Mouse (Mus musculus): ENCODE measurements around the gene Fgfr2.

The Fgfr2 gene

DNA sequence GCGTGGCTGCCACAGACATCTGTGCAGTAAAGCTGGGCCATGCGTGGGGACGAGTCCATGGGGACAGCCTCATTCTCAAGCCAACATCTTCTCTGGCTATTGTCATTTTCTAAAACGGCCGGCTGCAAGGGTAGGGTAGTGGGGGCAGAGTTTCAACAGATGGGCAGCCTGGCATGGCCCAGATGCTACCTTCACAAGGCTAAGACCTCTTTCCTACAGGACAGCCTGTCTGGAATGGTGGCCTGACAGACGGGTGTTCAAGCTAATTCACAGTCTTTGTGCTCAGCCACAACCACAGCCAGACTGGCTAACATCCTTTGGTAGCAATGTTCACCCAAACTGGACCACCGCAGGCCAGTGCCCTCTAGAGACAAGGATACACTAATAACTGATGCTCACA, 392.6 kb downstream of the Fgfr2 start:
- in situ Hi-C loops (cut with MboI, MseI) = no loop called here

DNA sequence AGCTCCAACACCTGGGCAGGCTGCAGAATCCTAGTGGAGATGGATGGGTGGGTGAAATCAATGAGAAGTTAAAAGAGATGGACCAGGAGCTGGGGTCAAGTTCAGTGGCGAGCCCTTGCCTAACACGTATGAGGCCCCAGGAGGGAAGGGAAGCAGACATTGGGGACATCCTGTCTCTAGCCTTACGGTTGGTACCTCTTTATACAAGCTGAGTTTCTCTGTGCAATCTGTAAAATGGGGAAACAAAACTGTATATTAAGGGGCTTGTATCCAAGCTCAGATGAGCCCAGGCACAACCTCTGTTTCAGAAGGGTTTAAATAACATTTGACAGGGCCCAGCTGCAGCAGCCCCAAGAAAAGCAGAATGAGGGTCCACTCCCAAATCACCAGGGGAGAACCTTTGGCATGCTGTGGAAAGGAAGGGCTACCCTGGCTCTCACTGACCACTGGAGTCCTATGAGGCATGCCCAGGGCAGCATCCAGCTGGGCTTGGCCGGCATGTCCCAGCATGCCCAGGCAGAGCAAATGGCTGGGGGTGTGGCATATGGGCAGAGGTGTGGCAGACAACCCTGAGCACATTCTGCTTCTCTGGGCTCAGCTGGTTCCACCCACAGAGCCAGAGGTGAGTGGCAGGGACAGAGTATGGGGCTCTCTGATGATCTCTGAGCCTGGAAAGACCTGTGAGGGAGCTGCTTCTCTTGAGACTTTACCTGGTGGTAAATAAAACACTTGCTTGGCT, 393.9 kb downstream of the Fgfr2 start:
- in situ Hi-C loops (cut with MboI, MseI) = no loop called here

DNA sequence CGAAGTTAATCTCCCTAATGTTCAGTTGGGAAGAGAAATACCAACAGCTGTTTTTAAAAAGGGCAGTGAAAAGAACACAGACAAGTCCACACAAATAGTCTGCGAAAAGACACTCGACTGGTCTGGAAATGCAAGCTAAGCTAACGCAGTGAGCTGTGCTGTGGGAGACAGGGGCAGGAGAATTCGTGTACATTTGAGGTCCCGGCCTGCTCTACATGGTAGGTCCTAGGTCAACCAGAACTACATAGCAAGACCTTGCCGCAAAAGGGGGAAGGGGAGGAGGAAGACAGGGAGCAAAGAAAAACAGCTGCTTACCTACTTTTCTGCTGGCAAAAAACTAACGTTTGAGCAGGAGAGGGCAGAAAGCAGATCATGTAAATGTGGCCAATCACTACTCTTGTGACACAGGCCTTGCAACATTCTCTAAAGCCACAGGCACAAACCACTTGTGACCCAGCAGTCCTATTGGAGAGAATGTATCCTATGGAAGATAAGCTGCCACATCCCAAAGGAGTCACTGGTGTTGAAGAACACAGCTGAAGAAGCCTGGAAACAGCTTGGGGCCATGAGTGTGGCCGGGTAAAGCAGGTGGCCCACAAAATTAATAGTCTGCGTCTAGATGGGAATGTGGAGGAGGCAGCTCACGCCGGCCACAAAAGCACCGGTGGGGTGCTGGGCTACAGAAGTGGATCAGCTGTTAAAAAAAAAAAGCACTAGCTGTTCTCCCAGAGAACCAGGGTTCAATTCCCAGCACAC, 396.9 kb downstream of the Fgfr2 start:
- in situ Hi-C loops (cut with MboI, MseI) = no loop called here

DNA sequence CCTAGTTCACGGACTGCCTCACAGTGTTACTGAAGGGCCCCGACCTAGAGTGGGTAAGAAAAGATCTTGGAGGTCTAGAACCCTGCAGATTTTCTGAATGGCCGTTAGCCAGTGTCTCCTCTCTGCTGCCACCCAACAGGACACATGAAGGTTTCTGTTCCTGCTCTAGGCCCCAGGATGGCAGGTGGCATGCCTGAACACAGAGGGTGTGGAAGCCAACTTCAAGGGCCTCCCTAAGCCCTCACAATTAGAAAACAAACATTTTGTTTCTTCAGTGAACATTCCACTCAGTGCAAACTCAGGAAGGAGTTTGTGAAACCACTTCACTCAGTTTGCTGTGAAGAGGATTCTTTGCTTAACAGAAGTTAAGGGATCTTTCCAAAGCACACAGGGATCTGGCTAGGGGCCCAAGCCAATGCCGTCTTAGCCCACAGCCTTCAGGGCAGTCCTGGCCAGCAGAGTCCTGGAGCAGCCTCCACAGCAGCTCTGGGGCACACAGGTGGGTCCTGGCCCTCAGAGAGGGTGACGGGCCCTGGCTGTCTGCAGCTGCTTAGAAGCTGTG, 398.6 kb downstream of the Fgfr2 start:
- in situ Hi-C loops (cut with MboI, MseI) = loop anchor here (5.0 kb wide), 1 partner anchor 83 kb away; no protein-coding TSS in a partner anchor

DNA sequence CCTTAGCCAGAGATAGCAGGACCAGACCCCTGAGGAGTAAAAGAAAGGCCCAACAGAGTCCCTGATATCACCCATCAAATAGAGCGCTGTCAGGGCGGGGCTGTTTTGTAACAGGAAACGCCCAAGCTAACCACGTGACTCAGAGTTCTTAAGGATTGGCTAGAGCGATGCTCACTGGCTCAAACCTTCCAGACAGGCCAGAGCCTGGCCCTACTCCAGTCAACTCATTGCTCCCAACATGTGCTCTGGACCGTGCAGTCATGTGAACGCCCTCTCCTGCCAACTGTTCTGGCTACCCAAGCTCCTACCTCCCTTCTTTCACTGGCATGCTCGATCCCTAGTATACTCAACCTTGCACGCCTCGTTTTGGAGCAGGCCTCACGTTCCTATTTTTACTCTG, 399.2 kb downstream of the Fgfr2 start:
- in situ Hi-C loops (cut with MboI, MseI) = loop anchor here (5.0 kb wide), 1 partner anchor 83 kb away; no protein-coding TSS in a partner anchor

DNA sequence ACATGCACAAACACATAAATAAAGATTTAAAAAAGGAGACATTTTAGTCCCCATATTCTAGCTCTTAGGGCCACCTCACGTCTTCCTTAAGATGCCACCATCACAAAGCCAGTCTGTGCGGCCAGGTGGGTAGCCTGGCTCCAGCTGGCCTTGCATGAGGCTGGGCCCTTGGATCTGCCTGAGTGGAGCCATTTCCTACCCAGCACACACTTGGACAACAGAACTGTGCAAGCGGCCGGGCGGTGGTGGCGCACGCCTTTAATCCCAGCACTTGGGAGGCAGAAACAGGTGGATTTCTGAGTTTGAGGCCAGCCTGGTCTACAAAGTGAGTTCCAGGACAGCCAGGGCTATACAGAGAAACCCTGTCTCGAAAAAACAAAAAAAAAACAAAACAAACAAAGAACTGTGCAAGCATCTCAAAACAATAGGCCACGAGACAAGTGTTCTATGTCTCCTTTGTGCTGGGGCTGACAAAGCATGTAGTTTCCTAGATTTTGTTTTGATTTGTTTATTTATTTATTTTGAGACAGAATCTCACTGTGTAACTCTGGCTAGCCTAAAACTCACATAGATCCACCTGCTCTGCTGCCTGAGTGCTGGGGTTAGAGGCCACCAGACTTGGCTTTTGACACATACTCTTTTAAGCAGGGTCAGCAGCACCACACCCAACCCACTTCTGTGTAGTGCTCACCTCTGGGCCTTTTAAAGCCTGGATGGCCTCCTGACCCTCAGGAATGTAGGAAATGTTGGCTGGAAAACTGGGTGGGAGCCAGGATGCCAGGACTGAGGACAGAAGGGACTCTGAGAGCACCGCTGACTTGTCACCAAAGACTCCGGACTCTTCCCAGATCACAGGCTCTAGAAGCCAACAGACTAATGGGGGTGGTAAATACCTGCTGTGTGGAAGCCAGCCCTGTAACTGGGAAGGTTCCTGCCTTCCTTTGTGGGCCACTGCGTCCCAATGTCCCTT, 400.5 kb downstream of the Fgfr2 start:
- in situ Hi-C loops (cut with MboI, MseI) = loop anchor here (5.0 kb wide), 1 partner anchor 85 kb away; no protein-coding TSS in a partner anchor

DNA sequence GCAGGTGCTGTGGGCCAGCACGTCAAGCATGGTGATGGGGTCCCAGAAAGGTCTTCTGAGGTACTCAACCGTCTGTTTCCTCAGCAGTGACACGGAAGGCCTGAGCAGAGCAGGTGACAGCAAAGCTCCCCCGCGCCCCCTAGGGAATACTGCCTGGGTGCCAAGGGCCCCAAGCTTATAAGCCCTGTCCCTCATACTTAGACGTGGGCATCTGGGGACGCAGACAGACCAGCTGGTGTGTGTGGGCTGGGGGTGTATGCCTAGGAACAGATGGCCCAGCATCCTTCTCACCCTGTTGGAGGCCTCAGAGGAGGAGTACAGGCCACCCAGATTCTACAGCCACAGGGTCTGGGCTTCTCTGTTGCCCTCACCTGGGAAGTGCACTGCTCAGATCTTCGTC, 402.6 kb downstream of the Fgfr2 start:
- in situ Hi-C loops (cut with MboI, MseI) = loop anchor here (5.0 kb wide), 1 partner anchor 87 kb away; no protein-coding TSS in a partner anchor

DNA sequence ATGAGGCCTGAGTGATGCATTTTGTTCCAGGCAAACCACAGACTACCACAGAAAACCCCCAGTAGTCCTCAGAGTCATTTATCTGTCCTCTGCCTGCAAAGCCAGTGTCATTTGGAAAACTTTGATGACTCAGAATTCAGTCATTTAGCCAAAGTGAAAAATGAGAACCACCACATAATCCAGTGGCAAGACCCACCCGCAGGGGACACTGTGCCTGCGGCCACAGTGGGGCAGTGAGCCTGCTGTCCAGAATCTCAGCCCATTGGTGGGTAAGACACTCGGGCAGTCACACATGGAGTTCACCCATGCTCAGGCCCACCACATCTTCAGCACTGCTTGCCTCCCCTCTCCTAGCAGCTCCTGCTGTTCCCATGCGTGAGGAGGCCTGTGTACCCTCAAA, 403.6 kb downstream of the Fgfr2 start:
- in situ Hi-C loops (cut with MboI, MseI) = no loop called here

DNA sequence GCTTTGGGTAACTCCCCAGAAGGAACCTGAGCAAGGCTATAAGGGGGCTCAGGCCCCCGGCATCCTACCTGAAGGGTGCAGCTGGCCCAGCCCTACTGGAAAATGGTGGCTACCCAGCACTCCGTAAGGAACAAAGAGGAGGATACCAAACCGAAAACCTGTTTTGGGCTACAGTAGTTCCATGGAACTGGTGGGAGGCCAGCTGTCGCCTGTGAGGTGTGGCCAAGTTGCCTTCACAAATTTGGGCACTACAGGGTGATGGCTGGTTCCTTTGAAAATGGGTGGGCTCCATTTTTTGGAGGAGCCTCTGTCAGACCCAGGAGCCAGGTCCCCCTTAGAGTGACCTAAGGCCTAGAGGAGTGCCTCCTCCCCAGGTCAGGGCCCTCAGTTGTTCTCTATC, 407.9 kb downstream of the Fgfr2 start:
- in situ Hi-C loops (cut with MboI, MseI) = no loop called here

DNA sequence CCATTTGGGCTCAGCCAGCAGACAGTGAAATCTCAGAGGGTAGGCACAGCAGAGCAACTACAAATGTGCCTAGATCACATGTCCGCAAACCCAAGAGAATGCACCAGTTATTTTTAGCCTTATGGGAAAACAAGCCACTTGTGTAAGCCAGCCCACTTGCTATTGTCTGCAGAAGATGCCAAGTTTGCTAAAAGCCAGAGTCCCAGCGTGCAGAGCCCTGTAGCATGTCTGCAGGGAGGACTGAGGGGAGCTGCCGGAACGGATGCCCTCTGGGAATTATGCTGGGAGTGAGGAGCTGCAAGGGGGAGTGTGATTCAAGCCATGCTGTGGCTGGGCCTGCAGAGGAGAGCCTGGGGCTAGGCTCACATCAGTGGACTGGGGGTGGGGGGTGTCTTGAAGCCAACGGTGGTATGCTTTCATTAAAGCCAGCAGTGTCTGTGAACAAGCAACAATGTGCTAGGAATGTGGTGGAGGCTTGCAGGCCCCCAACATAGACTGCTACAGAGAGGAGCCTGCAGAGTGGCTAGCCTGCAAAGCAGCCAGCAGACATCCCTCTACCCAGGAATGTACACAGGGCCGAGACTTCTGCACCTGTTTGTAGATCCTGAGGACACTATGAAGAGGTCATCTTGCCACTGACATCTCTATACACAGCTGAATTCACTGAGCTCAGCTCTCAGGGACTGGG, 408.8 kb downstream of the Fgfr2 start:
- in situ Hi-C loops (cut with MboI, MseI) = no loop called here

DNA sequence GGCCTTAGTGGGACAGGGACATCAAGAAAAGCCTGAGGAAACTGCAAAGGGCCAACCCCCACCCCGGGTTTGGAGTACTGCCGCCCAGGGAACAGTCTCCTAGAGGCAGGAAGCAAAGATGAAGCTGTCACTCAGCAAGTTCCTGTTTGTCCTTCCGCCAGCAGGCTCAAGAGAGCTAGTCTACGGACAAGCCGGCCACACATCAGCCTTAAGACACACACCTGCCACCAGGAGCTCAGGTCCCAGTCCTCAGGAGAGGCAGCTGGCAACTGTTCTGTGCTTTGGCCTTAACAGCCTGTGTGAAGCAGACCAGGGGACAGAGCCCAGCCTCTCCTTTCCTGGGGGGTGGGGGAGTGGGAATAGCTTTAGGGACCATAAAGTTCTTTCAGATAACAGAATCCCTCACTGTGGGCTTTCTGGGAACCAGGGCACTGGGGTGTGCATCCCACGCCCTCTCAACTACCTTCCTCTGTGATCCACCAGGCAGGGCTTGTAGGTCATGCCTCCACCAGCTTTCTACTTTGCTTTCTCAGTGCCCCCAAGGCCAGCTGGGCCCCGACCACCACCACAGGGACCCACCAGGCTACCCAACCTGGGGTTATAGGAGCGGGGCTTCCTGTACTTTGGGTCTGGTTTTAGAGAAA, 409.5 kb downstream of the Fgfr2 start:
- in situ Hi-C loops (cut with MboI, MseI) = no loop called here

DNA sequence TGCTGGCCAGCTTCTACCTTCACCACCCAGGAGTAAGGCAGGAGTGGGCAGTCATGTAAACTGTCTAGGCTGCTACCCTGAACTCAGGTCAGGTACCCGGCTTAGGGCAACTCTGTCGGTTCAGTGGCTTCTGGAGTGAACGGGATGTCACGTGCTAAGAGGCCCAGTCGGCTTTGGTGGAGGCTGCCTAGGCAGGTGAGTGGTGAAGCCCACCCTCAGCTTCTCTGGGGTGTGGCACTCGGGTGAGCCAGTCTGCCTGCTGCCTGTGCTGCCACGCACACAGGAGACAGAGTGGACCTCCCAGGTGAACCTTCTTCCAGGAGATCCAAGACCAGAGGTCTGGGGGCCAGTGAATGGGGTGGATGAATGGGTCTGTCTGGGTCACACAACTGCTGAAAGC, 410.2 kb downstream of the Fgfr2 start:
- in situ Hi-C loops (cut with MboI, MseI) = no loop called here

DNA sequence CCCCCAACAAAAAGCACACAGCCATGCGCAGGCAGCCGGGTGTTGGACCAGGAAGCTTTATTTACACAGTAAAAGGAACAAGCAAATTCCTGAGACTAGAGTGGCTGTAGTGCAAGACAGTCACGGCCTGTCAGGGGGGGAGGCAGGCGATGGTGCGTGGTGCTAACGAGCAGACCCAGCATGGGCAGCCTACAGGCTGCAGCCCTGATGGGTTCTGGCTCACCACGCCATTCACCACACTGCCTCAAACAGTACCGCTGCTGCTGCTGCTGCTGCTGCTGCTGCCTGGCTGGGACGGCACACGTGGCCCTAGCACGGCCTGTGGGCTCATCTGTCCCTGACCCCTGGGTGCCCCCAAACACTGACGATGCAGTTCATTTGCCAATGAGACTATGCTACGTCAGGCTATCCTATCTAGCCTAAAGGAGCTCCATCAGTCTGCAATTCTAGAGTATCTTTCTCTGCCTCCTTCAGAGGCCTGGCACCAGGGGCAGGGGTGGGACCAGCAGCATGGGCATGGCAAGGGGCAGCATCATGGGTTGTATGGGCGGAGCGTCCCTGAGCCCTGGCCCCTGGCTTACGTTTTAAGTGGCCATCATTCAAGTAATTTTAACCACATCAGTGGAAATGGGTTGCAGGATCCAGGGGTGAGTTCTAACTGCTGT, 411.0 kb downstream of the Fgfr2 start:
- in situ Hi-C loops (cut with MboI, MseI) = no loop called here

DNA sequence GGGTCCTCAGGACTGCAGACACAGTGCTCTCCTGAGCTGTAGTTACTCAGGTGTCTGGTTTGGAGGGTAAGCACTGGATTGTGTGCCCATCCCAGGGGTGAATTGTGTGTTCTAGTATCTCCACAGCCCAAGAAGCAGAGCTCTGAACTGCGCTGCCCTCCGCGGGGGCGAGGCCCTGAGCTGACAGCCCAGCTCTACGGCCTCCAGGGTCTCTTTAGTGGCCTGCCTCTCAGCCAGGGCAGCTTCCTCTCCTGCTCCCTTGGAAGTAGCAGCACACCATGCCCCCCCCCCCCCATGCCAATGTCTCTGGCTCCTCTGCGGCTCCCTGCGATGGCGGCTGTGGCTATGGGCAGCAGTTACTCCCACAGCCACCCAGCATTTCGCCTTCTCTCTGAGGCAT, 411.6 kb downstream of the Fgfr2 start:
- in situ Hi-C loops (cut with MboI, MseI) = no loop called here

DNA sequence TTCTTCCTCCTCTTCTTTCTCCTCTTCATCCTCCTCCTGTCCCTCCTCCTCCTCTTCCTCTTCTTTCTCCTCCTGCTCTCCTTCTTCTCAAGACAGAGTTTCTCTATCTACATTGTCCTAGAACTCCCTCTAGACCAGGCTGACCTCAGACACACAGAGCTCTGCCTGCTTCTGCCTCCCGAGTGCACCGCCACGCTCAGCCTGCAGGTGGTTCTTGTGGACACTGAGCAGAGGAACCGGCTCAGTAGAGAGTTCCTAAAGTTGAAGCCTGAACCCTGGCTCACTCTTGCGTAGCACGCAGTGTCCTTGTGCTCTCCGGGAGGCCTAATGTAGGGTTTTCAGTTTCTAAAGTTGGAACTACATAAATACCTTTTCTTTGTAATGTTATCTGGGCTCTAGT, 418.0 kb downstream of the Fgfr2 start:
- in situ Hi-C loops (cut with MboI, MseI) = no loop called here

DNA sequence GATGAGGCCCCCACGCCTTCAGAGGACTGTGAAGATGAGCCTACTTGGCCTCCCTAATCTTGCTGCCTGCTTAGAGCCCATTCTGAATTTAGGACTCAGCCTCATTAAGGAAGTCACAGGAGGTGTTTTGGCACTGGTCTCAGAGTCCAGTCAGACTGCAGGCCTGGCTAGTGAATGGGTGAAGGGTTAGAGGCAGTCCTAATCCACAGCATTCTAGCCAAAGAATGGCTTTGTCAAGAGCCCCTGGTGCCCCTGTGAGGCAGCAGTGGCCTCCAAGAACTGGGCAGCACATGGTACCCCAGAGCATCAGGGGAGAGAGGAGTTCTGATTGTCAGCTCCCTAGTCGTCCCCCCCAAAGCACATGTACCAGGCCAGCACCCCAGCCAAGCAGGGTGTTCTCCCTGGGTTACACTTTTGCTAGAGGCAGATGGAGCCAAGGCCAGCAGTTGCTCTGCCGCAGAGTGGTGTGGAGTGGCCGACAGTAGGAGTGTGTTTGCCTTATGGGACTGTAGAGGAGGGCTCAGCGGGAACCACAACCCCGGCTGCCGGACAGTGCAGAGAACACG, 418.8 kb downstream of the Fgfr2 start:
- in situ Hi-C loops (cut with MboI, MseI) = no loop called here

DNA sequence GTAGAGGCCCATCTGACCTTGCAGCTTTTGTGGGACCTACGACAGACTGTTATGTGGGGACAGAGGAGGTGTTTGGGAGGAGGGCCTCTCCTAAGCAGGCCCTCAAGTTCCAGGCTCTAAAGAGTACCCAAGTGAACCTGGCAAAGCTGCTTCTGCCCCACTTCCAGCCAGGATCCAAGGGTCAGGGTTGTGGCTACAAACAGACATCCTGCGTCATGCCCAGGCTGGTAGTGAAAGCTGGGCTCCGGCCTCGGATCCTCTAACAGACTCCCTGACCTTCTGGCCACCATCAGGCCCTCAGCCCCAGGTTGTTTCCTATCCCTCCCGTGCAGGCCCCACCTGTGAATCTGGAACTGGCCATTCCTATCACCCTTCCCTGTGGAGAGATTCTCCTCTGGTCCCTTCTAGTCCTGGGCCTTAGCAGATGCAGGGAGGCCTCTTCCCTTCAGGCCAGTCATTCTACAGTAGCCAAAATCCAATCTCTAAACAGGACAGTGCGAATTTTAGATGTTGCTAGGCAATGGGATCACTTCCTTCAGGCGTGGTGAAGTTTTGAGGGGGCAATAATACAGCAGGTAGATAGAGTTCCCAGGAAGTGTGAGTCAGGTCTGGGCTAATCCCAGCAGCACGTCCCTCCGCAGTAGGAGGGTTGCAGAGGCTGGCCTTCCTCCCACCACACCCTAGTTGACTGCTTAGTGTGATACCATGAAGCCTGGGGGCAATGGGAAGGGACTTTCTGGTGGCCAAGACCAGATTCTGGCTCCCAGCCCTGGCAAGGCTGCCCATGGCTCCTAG, 419.4 kb downstream of the Fgfr2 start:
- in situ Hi-C loops (cut with MboI, MseI) = no loop called here

DNA sequence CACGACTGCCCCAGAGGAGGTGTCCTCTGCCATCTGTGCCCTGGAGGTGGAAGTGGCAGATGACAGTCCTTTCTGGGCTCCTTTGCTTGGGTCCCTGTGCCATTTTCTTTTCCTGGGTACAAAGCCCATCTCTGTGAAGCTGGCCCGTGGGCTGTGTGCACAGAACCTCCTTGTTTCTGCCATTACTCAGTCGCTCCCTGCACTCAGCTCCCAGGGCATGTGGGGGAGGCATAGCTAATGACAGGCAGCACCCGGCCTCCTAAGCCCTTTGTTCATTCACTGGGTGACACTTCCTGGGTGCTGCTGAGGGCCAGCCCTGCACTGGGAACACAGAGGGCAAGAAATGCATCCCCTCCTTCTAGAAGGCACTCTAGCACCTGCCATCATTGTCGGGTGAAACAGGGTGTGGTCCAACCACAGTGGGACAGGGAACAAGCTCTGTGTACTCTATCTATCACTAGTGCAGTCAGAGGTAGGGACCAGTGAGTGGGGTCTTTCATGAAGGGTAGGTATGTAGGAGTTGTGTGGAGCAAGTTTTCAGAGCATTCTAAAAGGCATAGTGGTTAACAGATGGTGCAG, 420.6 kb downstream of the Fgfr2 start:
- in situ Hi-C loops (cut with MboI, MseI) = no loop called here
